Mouse (Mus musculus) right cerebral cortex, postnatal 10 days (tissue): ENCODE measurements at regions not wholly inside any gene's neighbourhood (a gene's known extent, or its start where the extent isn't known, plus 50 kb on each side); places are given as distances from the start of the nearest gene placed in this dataset.

Source experiments
- DNase-seq, 2 experiments: peaks; one replicate each; pipeline ENCODE4 v3.0.0; 2021; ENCODE audit warnings: low spot score in 2 of 2

- no peak for DNase-seq
Measured at GRCm38 (mm10) chr2:81407372-81407771, 645.6 kb upstream of the Zfp804a start.

- no peak for DNase-seq
Measured at GRCm38 (mm10) chr2:81411751-81412150, 641.3 kb upstream of the Zfp804a start.

GRCm38 (mm10) chr2:81431411-81431810 is 621.6 kb upstream of the Zfp804a start:
- DNase-seq: no peak

- DNase-seq: no peak
Measured at GRCm38 (mm10) chr2:81439082-81439481, 613.9 kb upstream of the Zfp804a start.

- no peak for DNase-seq
Measured at GRCm38 (mm10) chr2:81440929-81441328, 612.1 kb upstream of the Zfp804a start.

GRCm38 (mm10) chr2:81450514-81450913 is 602.5 kb upstream of the Zfp804a start:
- DNase-seq: no peak

- DNase-seq: no peak
Measured at GRCm38 (mm10) chr2:81488821-81489220, 564.2 kb upstream of the Zfp804a start.

- no peak for DNase-seq
Measured at GRCm38 (mm10) chr2:81506985-81507384, 546.0 kb upstream of the Zfp804a start.

- peak in 1 of 2 experiments; percentile 25 for DNase-seq
Measured at GRCm38 (mm10) chr2:81513030-81513579, 539.9 kb upstream of the Zfp804a start.

- no peak for DNase-seq
Measured at GRCm38 (mm10) chr2:81538111-81538510, 514.9 kb upstream of the Zfp804a start.

- peak in 1 of 2 experiments; percentile 21 for DNase-seq
Measured at GRCm38 (mm10) chr2:81549158-81549557, 503.9 kb upstream of the Zfp804a start.

GRCm38 (mm10) chr2:81582111-81582510 is 470.9 kb upstream of the Zfp804a start:
- DNase-seq: no peak
